Mouse (Mus musculus): ENCODE measurements at regions not wholly inside any gene's neighbourhood (a gene's known extent, or its start where the extent isn't known, plus 50 kb on each side); places are given as distances from the start of the nearest gene placed in this dataset.
A peak's percentile ranks its signal among the peaks of the same experiment; 100 is the strongest.

GRCm38 (mm10) chr5:53329591-53329990 is 62.7 kb downstream of the Smim20 start:
- no peak for ATAC-seq (replicated peaks; ENCODE audit: insufficient number of reproducible peaks, low FRiP score, low TSS enrichment, poor library complexity, severe bottlenecking)

GRCm38 (mm10) chr5:53336704-53337103 is 69.8 kb downstream of the Smim20 start:
- no peak for ATAC-seq (replicated peaks; ENCODE audit: insufficient number of reproducible peaks, low FRiP score, low TSS enrichment, poor library complexity, severe bottlenecking)

GRCm38 (mm10) chr5:53337816-53338215 is 70.9 kb downstream of the Smim20 start:
- ATAC-seq (replicated peaks; ENCODE audit: insufficient number of reproducible peaks, low FRiP score, low TSS enrichment, poor library complexity, severe bottlenecking): no peak

GRCm38 (mm10) chr5:53345164-53345563 is 78.3 kb downstream of the Smim20 start:
- no peak for ATAC-seq (replicated peaks; ENCODE audit: insufficient number of reproducible peaks, low FRiP score, low TSS enrichment, poor library complexity, severe bottlenecking)

GRCm38 (mm10) chr5:53346028-53346427 is 79.1 kb downstream of the Smim20 start:
- no peak for ATAC-seq (replicated peaks; ENCODE audit: insufficient number of reproducible peaks, low FRiP score, low TSS enrichment, poor library complexity, severe bottlenecking)

GRCm38 (mm10) chr5:53346756-53347155 is 79.9 kb downstream of the Smim20 start:
- no peak for ATAC-seq (replicated peaks; ENCODE audit: insufficient number of reproducible peaks, low FRiP score, low TSS enrichment, poor library complexity, severe bottlenecking)

GRCm38 (mm10) chr5:53352852-53353251 is 86.0 kb downstream of the Smim20 start:
- no peak for ATAC-seq (replicated peaks; ENCODE audit: insufficient number of reproducible peaks, low FRiP score, low TSS enrichment, poor library complexity, severe bottlenecking)

- ATAC-seq (replicated peaks; ENCODE audit: insufficient number of reproducible peaks, low FRiP score, low TSS enrichment, poor library complexity, severe bottlenecking): 0 out of 2 replicates have a peak, but pooled peaks have one; percentile 9
Observed at GRCm38 (mm10) chr5:53354296-53354695, 87.4 kb downstream of the Smim20 start.

- ATAC-seq (replicated peaks; ENCODE audit: insufficient number of reproducible peaks, low FRiP score, low TSS enrichment, poor library complexity, severe bottlenecking): peak; percentile 79
Observed at GRCm38 (mm10) chr5:53355069-53355468, 88.2 kb downstream of the Smim20 start.

GRCm38 (mm10) chr5:53357086-53357608 is 90.3 kb downstream of the Smim20 start:
- no peak for ATAC-seq (replicated peaks; ENCODE audit: insufficient number of reproducible peaks, low FRiP score, low TSS enrichment, poor library complexity, severe bottlenecking)

GRCm38 (mm10) chr5:53358181-53358580 is 91.3 kb downstream of the Smim20 start:
- no peak for ATAC-seq (replicated peaks; ENCODE audit: insufficient number of reproducible peaks, low FRiP score, low TSS enrichment, poor library complexity, severe bottlenecking)

GRCm38 (mm10) chr5:53359887-53360286 is 93.0 kb downstream of the Smim20 start:
- ATAC-seq (replicated peaks; ENCODE audit: insufficient number of reproducible peaks, low FRiP score, low TSS enrichment, poor library complexity, severe bottlenecking): no peak

- ATAC-seq (replicated peaks; ENCODE audit: insufficient number of reproducible peaks, low FRiP score, low TSS enrichment, poor library complexity, severe bottlenecking): no peak
Observed at GRCm38 (mm10) chr5:53361295-53361694, 94.4 kb downstream of the Smim20 start.

GRCm38 (mm10) chr5:53363898-53364297 is 97.0 kb downstream of the Smim20 start:
- ATAC-seq (replicated peaks; ENCODE audit: insufficient number of reproducible peaks, low FRiP score, low TSS enrichment, poor library complexity, severe bottlenecking): no peak

GRCm38 (mm10) chr5:53366882-53367561 is 98.9 kb upstream of the Rbpj start:
- ATAC-seq (replicated peaks; ENCODE audit: insufficient number of reproducible peaks, low FRiP score, low TSS enrichment, poor library complexity, severe bottlenecking): no peak

GRCm38 (mm10) chr5:53370272-53370671 is 95.7 kb upstream of the Rbpj start:
- ATAC-seq (replicated peaks; ENCODE audit: insufficient number of reproducible peaks, low FRiP score, low TSS enrichment, poor library complexity, severe bottlenecking): no peak

- ATAC-seq (replicated peaks; ENCODE audit: insufficient number of reproducible peaks, low FRiP score, low TSS enrichment, poor library complexity, severe bottlenecking): no peak
Observed at GRCm38 (mm10) chr5:53371638-53372037, 94.3 kb upstream of the Rbpj start.

GRCm38 (mm10) chr5:53373315-53373714 is 92.6 kb upstream of the Rbpj start:
- ATAC-seq (replicated peaks; ENCODE audit: insufficient number of reproducible peaks, low FRiP score, low TSS enrichment, poor library complexity, severe bottlenecking): no peak

- no peak for ATAC-seq (replicated peaks; ENCODE audit: insufficient number of reproducible peaks, low FRiP score, low TSS enrichment, poor library complexity, severe bottlenecking)
Observed at GRCm38 (mm10) chr5:53376856-53377255, 89.1 kb upstream of the Rbpj start.

GRCm38 (mm10) chr5:53377698-53378097 is 88.3 kb upstream of the Rbpj start:
- ATAC-seq (replicated peaks; ENCODE audit: insufficient number of reproducible peaks, low FRiP score, low TSS enrichment, poor library complexity, severe bottlenecking): no peak

- 0 out of 2 replicates have a peak, but pooled peaks have one; percentile 7 for ATAC-seq (replicated peaks; ENCODE audit: insufficient number of reproducible peaks, low FRiP score, low TSS enrichment, poor library complexity, severe bottlenecking)
Observed at GRCm38 (mm10) chr5:53378106-53378505, 87.8 kb upstream of the Rbpj start.

Data from monocyte, adult 5-6 weeks (primary cell).